Mouse (Mus musculus) embryonic facial prominence, embryonic 13.5 days (tissue): ENCODE data around the gene Ncapd2. TPM values are rescaled to one million over a fixed set of nuclear protein-coding genes. Genes with fewer than 3 reads are reported as not detected.

Source experiments
- microRNA-seq: library from miRNA; unstranded; fragments of <30 nt; microRNA quantifications from one replicate; pipeline ENCODE4, GENCODE M21; 2016
- polyA plus RNA-seq: library from polyadenylated mRNA; unstranded; fragments of >200 nt; fragmentation: Nextera tagmentation; extraction: Ambion mirVana; gene quantifications from 2 replicates; pipeline ENCODE4 v1.2.1, GENCODE M21; 2015

Ncapd2 gene
- polyA plus RNA-seq, 1 experiment from 2014 or later, result 150 TPM

Small RNAs within 50 kb of the gene (microRNA-seq; reads per million reads assigned to microRNA genes)
- gene Mir3098, result 1.1 reads per million
- not detected for gene Mir8113

Other genes starting within 250 kb of the Ncapd2 start
- 124 and 138 TPM in 2 replicates for gene Cops7a, start 226.2 kb downstream of the Ncapd2 start, polyA plus RNA-seq
- gene Pianp, start 195.0 kb downstream of the Ncapd2 start, polyA plus RNA-seq, result 10.0 TPM in 2 replicates
- gene Zfp384, start 182.6 kb downstream of the Ncapd2 start, polyA plus RNA-seq, result 19.9 and 23.5 TPM in 2 replicates
- gene Ing4, start 151.9 kb downstream of the Ncapd2 start, polyA plus RNA-seq, result 164 and 187 TPM in 2 replicates
- gene Acrbp, start 142.0 kb downstream of the Ncapd2 start, polyA plus RNA-seq, result 21.7 and 22.7 TPM in 2 replicates
- gene Lpar5, start 123.8 kb downstream of the Ncapd2 start, polyA plus RNA-seq, result 0.59 and 0.97 TPM in 2 replicates
- 83.3 and 91.2 TPM in 2 replicates for gene Chd4, start 95.7 kb downstream of the Ncapd2 start, polyA plus RNA-seq
- gene Nop2, start 59.8 kb downstream of the Ncapd2 start, polyA plus RNA-seq, result 62.5 and 69.3 TPM in 2 replicates
- gene Iffo1, start 46.5 kb downstream of the Ncapd2 start, polyA plus RNA-seq, result 15.5 and 17.6 TPM in 2 replicates
- 1,482 and 1,867 TPM in 2 replicates for gene Gapdh, start 25.2 kb downstream of the Ncapd2 start, polyA plus RNA-seq
- 216 and 218 TPM in 2 replicates for gene Mrpl51, start 100 bp upstream of the Ncapd2 start, polyA plus RNA-seq
- gene Vamp1, start 23.9 kb upstream of the Ncapd2 start, polyA plus RNA-seq, result 4.3 and 4.4 TPM in 2 replicates
- 2.8 and 3.5 TPM in 2 replicates for gene Tapbpl, start 40.2 kb upstream of the Ncapd2 start, polyA plus RNA-seq
- 1.7 and 2.8 TPM in 2 replicates for gene Cd27, start 45.3 kb upstream of the Ncapd2 start, polyA plus RNA-seq
- gene Tuba3a, start 94.3 kb upstream of the Ncapd2 start, polyA plus RNA-seq, result 0.17 and 0.22 TPM in 2 replicates
- 33.1 TPM in 2 replicates for gene Ltbr, start 122.2 kb upstream of the Ncapd2 start, polyA plus RNA-seq
- gene Scnn1a, start 129.0 kb upstream of the Ncapd2 start, polyA plus RNA-seq, result 1.3 and 1.5 TPM in 2 replicates
- 62.3 and 67.9 TPM in 2 replicates for gene Tnfrsf1a, start 157.7 kb upstream of the Ncapd2 start, polyA plus RNA-seq
- 1.1 and 1.3 TPM in 2 replicates for gene Plekhg6, start 189.1 kb upstream of the Ncapd2 start, polyA plus RNA-seq